Mouse (Mus musculus) CD4-positive, CD25-positive, alpha-beta regulatory T cell, adult 4 months (primary cell): ENCODE results near the gene Gm11554. TPM values are rescaled to one million over a fixed set of nuclear protein-coding genes. Genes with fewer than 3 reads are reported as not detected.
"Not testable (repeated sequence)": the region's sequence is repeated elsewhere in the genome, so short reads cannot be mapped to it uniquely, and the experiment has no call there.

Experiments
- ATAC-seq: one replicate; pipeline ENCODE4 v1.8.0; 2017
- polyA plus RNA-seq, 2 experiments: library from polyadenylated mRNA; unstranded; fragments of 100-300 nt; shearing (Covaris generic); gene quantifications; one replicate each; pipeline ENCODE4 v1.2.1; 2017

The Gm11554 gene
- polyA plus RNA-seq = not detected

DNA sequence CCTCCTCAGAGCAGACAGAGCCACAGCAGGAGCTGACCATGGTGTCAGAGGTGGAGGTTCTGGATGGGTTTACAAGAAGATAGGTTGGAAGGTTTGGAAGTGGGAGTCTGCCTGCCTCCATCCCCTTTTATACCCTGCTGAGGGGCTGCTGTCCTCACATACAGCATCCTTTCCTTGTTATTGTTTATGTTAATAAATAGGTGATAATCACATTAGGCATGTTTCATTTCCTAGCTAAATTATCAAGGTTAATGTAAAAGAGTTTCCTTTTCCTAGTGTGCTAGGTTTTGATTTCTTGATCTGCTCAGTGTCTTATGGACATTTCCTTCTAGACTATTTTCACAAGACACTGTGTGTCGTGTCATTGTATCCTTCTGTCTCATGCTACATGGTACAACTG, at the start of gene Gm11554:
Gm11554 (minus strand) TSS at position 101 of the 400 bp plus-strand sequence.
- ATAC-seq = not testable (repeated sequence)

DNA sequence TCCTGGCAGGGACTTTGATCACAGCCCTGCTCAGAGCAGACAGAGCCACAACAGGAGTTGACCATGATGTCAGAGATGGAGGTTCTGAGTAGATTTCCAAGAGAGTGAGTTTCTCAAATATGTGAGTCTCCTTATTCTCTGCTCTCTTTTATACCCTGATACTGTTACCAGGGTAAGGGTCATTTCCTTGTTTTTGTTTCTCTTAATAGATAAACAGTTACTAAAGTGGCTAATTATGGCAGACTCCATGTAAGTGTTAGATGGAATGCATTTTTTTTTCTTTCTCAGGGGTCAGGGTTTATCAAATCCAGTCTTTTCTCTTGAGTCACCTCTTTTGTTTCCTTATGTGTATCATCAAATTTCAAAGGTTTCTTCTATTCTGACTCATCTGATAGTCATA, 47.3 kb upstream of the Gm11554 start, which contains the start of gene Krtap4-16:
Krtap4-16 (minus strand) TSS at position 101 of the 400 bp plus-strand sequence.
- no peak for ATAC-seq

- ATAC-seq = no peak
Observed at GRCm38 (mm10) chr11:99846746-99847145, 42.5 kb upstream of the Gm11554 start.

DNA sequence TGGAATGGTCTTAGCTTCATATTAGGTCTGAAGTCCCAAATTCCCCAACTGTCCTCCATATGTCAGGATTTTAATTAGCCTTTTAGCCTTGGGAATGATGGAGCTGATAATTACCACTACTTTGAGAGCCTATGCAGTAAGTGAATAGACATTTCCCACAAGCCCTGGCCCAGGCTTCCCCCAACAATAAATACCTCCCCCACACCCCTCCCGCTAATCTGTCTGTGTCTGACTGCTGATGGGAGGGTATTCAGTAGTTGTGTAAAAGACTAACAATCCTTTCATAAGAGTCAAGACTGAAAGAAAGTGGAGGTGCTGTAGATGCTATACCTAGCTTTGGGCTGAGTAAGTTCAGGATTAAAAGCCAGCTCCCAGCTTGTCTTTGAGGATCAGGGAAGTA, 37.9 kb upstream of the Gm11554 start:
- no peak for ATAC-seq

DNA sequence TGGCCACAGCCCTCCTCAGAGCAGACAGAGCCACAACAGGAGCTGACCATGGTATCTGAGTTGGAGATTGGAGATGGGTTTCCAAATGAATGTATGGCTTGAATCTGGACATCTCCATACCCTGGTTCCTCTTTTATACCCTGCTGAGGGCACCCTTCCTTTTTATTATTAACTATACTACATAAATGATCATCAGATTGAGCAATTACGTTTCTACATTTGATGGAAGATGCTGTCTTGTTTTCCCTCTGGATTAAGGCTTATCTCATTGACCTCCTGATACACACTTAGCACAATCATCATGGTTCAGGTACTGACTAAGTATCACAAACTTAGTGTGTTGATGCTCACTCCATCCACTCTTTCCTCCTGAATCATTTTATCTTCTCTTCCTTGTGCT, 33.7 kb upstream of the Gm11554 start, which contains the start of gene 2300003K06Rik:
2300003K06Rik (minus strand) TSS at position 101 of the 400 bp plus-strand sequence.
- no peak for ATAC-seq

GRCm38 (mm10) chr11:99815566-99815965, 11.3 kb upstream of the Gm11554 start, which contains the start of gene Gm11564:
Gene Gm11564 (minus strand): TSS chr11:99815666.
- ATAC-seq = not testable (repeated sequence)

DNA sequence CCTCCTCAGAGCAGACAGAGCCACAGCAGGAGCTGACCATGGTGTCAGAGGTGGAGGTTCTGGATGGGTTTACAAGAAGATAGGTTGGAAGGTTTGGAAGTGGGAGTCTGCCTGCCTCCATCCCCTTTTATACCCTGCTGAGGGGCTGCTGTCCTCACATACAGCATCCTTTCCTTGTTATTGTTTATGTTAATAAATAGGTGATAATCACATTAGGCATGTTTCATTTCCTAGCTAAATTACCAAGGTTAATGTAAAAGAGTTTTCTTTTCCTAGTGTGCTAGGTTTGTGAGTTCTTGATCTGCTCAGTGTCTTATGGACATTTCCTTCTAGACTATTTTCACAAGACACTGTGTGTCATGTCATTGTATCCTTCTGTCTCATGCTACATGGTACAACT, 5.5 kb upstream of the Gm11554 start, which contains the start of gene Krtap4-13:
Krtap4-13 (minus strand) TSS at position 101 of the 400 bp plus-strand sequence.
- ATAC-seq = not testable (repeated sequence)

DNA sequence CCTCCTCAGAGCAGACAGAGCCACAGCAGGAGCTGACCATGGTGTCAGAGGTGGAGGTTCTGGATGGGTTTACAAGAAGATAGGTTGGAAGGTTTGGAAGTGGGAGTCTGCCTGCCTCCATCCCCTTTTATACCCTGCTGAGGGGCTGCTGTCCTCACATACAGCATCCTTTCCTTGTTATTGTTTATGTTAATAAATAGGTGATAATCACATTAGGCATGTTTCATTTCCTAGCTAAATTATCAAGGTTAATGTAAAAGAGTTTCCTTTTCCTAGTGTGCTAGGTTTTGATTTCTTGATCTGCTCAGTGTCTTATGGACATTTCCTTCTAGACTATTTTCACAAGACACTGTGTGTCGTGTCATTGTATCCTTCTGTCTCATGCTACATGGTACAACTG, 5.4 kb downstream of the Gm11554 start, which contains the start of gene Gm11569:
Gm11569 (minus strand) TSS at position 101 of the 400 bp plus-strand sequence.
- not testable (repeated sequence) for ATAC-seq

GRCm38 (mm10) chr11:99793367-99793766, 10.9 kb downstream of the Gm11554 start, which contains the start of gene Gm11596:
Gene Gm11596 (minus strand): TSS chr11:99793467.
- no peak for ATAC-seq

DNA sequence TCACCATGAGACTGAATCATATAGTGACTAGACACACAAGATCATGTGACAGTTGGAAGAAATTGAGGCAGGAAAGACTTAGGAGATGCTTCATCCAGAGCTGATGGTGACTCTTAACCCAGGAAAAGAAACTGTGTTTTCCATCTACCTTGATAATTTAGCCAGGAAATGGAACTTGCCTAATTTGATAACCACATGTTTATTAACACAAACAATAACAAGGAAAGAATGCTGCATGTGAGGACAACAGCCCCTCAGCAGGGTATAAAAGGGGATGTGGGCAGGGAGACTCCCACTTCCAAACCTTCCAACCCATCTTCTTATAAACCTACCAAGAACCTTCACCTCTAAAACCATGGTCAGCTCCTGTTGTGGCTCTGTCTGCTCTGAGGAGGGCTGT, 19.3 kb downstream of the Gm11554 start, which contains the start of gene Krtap4-9:
Krtap4-9 (plus strand) TSS at position 301 of the 400 bp plus-strand sequence.
- ATAC-seq = not testable (repeated sequence)

GRCm38 (mm10) chr11:99780604-99781003, 23.6 kb downstream of the Gm11554 start, which contains the start of gene Krtap4-8:
Gene Krtap4-8 (minus strand): TSS chr11:99780704.
- ATAC-seq = no peak

DNA sequence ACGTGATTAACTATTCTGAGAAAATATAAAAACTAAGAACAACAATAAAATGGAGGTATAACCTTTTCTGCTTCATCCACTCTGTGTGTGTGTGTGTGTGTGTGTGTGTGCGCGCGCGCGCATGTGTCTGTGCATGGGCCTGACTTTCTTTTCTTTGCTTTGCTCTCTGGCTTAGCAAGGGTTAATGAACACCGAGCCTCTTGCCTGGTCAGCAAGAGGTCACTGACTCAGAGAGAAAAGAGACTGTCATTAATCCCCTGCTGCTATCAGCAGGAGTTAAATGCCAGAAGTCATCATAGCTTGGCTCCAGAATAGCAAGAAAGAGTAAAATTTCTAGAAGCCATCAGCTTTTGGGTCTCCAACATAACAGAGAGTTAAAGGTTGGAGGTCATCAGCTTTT, 25.8 kb downstream of the Gm11554 start:
- no peak for ATAC-seq

DNA sequence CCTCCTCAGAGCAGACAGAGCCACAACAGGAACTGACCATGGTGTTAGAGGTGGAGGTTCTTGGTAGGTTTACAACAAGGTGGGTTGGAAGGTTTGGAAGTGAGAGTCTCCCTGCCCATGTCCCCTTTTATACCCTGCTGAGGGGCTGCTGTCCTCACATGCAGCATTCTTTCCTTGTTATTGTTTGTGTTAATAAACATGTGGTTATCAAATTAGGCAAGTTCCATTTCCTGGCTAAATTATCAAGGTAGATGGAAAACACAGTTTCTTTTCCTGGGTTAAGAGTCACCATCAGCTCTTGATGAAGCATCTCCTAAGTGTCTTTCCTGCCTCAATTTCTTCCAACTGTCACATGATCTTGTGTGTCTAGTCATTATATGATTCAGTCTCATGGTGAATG, 31.4 kb downstream of the Gm11554 start, which contains the start of gene Gm11595:
Gm11595 (minus strand) TSS at position 101 of the 400 bp plus-strand sequence.
- ATAC-seq = not testable (repeated sequence)

DNA sequence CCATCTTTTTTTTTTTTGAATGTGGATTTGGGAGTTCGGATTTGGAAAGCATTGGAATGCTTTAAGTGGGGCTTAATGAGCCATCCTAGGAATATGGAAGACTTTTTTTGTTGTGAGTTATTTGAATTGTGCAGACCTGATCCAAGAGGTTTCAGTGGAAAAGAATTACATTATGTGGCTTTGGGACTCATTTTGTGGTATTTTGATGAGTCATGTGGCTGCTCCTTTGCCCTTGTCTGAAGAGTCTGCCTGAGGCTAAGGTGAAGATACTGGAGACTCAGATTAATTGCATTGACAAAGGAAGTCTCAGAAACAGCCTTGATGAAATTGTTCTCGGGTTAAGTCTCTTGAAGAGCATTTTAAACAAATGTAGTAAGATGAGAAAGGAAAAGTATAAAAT, 35.8 kb downstream of the Gm11554 start:
- no peak for ATAC-seq

- ATAC-seq = no peak
Observed at GRCm38 (mm10) chr11:99758877-99759276, 45.4 kb downstream of the Gm11554 start.

Other genes with a start within 250 kb of the Gm11554 start
- not detected for gene Krtap3-2, start 247.6 kb downstream of the Gm11554 start, polyA plus RNA-seq
- gene Gm11939, start 245.0 kb downstream of the Gm11554 start, polyA plus RNA-seq = not detected
- not detected for gene Krtap3-1, start 237.8 kb downstream of the Gm11554 start, polyA plus RNA-seq
- gene Krtap1-5, start 223.4 kb downstream of the Gm11554 start, polyA plus RNA-seq = not detected
- not detected for gene Krtap1-4, start 220.8 kb downstream of the Gm11554 start, polyA plus RNA-seq
- not detected for gene Krtap1-3, start 213.1 kb downstream of the Gm11554 start, polyA plus RNA-seq
- not detected for gene Krtap9-3, start 206.3 kb downstream of the Gm11554 start, polyA plus RNA-seq
- not detected for gene Gm11938, start 201.1 kb downstream of the Gm11554 start, polyA plus RNA-seq
- gene Gm11937, start 194.3 kb downstream of the Gm11554 start, polyA plus RNA-seq = not detected
- not detected for gene Krtap2-4, start 189.6 kb downstream of the Gm11554 start, polyA plus RNA-seq
- gene Gm11562, start 184.0 kb downstream of the Gm11554 start, polyA plus RNA-seq = not detected
- gene Krtap4-1, start 176.2 kb downstream of the Gm11554 start, polyA plus RNA-seq = not detected
- gene Krtap4-2, start 169.4 kb downstream of the Gm11554 start, polyA plus RNA-seq = not detected
- not detected for gene Krtap4-7, start 160.4 kb downstream of the Gm11554 start, polyA plus RNA-seq
- not detected for gene Gm11555, start 154.2 kb downstream of the Gm11554 start, polyA plus RNA-seq
- gene Gm11563, start 145.5 kb downstream of the Gm11554 start, polyA plus RNA-seq = not detected
- gene Krtap4-6, start 138.5 kb downstream of the Gm11554 start, polyA plus RNA-seq = not detected
- gene Gm14190, start 113.7 kb downstream of the Gm11554 start, polyA plus RNA-seq = not detected
- gene Gm14180, start 70.2 kb downstream of the Gm11554 start, polyA plus RNA-seq = not detected
- not detected for gene Gm11595, start 31.5 kb downstream of the Gm11554 start, polyA plus RNA-seq
- gene Krtap4-8, start 23.7 kb downstream of the Gm11554 start, polyA plus RNA-seq = not detected
- gene Krtap4-9, start 19.2 kb downstream of the Gm11554 start, polyA plus RNA-seq = not detected
- not detected for gene Gm11596, start 11.0 kb downstream of the Gm11554 start, polyA plus RNA-seq
- not detected for gene Gm11569, start 5.5 kb downstream of the Gm11554 start, polyA plus RNA-seq
- gene Krtap4-13, start 5.4 kb upstream of the Gm11554 start, polyA plus RNA-seq = not detected
- not detected for gene Gm11564, start 11.2 kb upstream of the Gm11554 start, polyA plus RNA-seq
- not detected for gene 2300003K06Rik, start 33.6 kb upstream of the Gm11554 start, polyA plus RNA-seq
- gene Krtap4-16, start 47.2 kb upstream of the Gm11554 start, polyA plus RNA-seq = not detected
- gene Gm11568, start 53.5 kb upstream of the Gm11554 start, polyA plus RNA-seq = not detected
- gene Gm11559, start 60.0 kb upstream of the Gm11554 start, polyA plus RNA-seq = not detected
- gene Krtap9-1, start 68.9 kb upstream of the Gm11554 start, polyA plus RNA-seq = not detected
- gene Gm11567, start 74.7 kb upstream of the Gm11554 start, polyA plus RNA-seq = not detected
- gene Krtap31-1, start 103.5 kb upstream of the Gm11554 start, polyA plus RNA-seq = not detected
- gene Gm11565, start 110.3 kb upstream of the Gm11554 start, polyA plus RNA-seq = not detected
- gene Krtap31-2, start 131.8 kb upstream of the Gm11554 start, polyA plus RNA-seq = not detected
- gene Krtap9-5, start 144.0 kb upstream of the Gm11554 start, polyA plus RNA-seq = not detected
- not detected for gene Krtap29-1, start 174.6 kb upstream of the Gm11554 start, polyA plus RNA-seq
- not detected for gene Krtap16-1, start 182.2 kb upstream of the Gm11554 start, polyA plus RNA-seq
- gene Krtap17-1, start 189.5 kb upstream of the Gm11554 start, polyA plus RNA-seq = not detected
- not detected for gene Krt33a, start 211.8 kb upstream of the Gm11554 start, polyA plus RNA-seq
- not detected for gene Krt33b, start 225.4 kb upstream of the Gm11554 start, polyA plus RNA-seq
- not detected for gene Krt34, start 237.1 kb upstream of the Gm11554 start, polyA plus RNA-seq
- gene Krt31, start 246.1 kb upstream of the Gm11554 start, polyA plus RNA-seq = not detected